Mouse (Mus musculus): ENCODE results near the gene Rnf114. TPM values are rescaled to one million over a fixed set of nuclear protein-coding genes. Genes with fewer than 3 reads are reported as not detected.

The Rnf114 gene
- polyA plus RNA-seq, 1 experiment, result 119 TPM

DNA sequence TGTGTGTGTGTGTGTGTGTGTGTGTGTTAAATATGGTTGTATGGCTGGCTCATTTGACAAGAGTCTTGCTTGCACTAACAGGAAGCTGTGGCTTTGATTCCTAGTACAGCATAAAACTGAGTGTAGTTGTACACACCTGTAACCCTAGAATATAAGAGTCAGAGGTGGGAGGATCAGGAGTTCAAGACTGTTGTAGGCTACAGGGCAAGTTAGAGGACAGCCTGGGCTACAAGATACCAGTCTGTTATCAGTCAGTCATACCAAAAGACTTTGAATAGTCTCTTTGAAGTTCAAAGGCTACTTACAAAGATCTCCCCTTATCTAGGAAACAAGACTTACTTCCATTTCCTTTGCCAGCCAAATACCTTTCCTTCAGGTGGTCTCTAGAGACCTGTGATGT, 41.4 kb downstream of the Rnf114 start:
- DNase-seq (ENCODE audit: low read depth, low spot score), result no peak

DNA sequence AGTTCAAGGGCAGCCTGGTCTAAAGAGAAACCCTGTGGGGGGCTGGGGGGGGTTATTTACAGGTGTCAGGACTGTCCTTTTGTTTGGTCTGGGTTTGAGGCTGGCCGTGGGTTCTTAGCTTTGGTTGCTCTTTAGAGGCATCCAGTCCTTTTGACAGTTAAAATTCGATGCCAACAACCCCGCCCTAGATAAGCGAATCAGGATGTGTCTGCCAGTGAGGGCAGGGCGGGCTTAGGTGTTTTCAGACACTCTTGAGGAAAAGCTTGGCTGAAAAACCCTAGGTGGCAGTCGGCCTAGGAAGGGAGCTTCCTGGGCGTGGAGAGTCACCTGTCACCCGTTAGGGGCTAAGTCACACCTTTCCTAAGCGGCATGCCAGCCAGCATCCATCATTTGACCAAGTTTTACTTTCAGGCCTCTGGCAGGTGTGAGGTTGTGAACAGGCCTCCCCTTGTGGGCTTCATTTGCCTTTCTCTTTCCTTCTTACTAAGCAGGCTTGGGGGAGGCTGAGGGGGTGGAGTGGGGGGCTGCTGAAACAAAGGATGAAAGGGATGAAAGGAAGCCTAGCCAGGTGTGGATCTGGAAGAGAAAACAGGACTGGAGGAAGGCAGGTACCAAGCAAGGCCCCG, 44.0 kb downstream of the Rnf114 start:
- peak; percentile 39 for DNase-seq (ENCODE audit: low read depth, low spot score)
- 31% methylated on average over 10 of the region's 10 CpGs for WGBS

DNA sequence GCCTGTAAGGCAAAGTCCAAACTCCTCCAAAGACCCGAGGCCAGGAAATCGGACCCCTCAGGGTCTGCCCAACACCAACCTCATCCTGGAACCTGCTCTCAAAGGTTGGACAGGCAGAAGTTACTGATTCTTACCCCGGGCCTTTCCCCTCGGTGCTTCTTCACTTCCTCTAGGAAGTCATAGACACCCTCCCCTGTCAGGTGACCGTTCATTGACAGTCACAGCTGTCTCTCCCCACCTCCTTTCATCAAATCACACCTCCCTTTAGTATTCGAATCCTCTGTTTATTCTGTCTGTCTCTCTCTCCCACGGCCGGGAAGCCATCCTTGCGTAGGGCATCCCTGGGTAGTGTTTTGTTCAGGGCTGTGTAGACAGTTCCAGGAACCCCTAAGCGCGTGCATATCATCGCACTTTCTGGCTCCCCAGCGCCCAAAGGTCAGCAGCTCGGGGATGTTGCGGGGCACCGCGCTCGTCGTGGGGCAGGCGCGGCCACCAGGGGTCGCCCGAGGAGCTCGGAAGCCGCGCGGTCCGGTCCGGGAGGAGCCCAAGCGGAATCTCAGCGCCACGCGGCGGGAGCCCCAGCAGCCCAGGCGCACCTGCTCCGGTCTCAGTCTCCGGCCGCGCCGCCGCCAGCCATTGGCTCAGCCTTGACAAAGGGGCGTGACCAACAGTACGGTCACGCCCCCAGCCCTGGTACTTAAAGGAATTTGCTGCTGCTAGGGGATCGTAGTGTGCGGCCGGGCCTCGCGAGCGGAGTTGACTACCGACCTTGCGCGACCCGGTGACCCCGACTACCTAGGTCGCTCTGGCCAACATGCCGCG, 45.2 kb downstream of the Rnf114 start, which contains the start of gene Snai1:
Snai1 (plus strand) TSS at position 720 of the 822 bp plus-strand sequence.
- DNase-seq (ENCODE audit: low read depth, low spot score), result peak; percentile 64
- WGBS, result under 1% methylated on average over 52 of the region's 58 CpGs

DNA sequence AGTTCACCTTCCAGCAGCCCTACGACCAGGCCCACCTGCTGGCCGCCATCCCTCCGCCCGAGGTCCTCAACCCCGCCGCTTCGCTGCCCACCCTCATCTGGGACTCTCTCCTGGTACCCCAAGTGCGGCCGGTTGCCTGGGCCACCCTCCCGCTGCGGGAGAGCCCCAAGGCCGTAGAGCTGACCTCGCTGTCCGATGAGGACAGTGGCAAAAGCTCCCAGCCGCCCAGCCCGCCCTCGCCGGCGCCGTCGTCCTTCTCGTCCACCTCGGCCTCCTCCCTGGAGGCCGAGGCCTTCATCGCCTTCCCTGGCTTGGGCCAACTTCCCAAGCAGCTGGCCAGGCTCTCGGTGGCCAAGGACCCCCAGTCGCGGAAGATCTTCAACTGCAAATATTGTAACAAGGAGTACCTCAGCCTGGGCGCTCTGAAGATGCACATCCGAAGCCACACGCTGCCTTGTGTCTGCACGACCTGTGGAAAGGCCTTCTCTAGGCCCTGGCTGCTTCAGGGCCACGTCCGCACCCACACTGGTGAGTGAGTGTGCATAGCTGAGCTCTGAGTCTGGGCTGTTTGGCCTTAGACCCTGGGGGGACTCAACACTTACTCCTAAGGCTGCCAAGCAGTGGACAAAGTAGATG, 46.3 kb downstream of the Rnf114 start:
- no peak for DNase-seq (ENCODE audit: low read depth, low spot score)
- WGBS, result 64% methylated on average over 34 of the region's 34 CpGs

DNA sequence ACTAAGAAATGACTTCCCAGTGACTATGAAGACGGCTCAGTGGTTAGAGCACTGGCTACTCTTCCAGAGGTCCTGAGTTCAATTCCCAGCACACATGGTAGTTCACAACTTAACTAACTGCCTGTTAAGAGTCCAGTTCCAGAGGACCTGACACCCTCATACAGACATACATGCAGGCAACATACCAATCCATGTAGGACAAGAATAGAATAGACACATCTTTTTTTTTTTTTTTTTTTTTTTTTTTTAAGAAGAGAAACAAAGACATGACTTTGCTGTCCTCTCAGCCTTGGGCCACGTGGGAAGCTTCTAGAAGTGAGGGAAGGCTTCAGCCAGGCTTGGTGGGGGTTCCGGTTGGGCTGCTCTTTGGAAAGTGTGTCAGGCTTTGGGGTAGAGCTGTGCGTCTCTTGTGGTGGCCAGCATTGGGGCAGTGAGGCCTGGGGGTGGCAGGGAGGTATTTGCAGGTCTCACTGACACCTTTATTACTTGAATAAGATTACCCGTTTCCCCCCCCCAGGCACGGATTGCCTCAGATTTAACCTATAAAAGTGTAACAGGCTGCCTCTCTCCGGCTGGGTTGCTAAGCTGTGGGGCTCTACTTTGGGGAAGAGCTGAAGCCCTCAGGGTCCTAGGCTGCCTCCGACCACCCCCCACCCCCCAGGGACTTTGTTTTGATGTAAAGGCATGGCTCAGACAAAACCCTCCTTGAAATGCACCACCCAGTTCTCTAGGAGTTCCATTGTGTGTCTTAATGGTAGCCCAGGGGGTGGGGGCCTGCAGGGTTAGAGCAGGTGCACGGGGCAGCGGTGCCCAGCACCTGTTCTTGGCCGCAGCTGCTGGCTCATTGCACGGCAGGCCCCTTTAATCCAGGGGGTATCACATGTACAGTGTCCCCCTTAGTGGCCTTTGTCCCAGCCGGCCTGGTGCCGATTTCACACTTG, 47.4 kb downstream of the Rnf114 start:
- no peak for DNase-seq (ENCODE audit: low read depth, low spot score)
- WGBS, result 60% methylated on average over 14 of the region's 14 CpGs

DNA sequence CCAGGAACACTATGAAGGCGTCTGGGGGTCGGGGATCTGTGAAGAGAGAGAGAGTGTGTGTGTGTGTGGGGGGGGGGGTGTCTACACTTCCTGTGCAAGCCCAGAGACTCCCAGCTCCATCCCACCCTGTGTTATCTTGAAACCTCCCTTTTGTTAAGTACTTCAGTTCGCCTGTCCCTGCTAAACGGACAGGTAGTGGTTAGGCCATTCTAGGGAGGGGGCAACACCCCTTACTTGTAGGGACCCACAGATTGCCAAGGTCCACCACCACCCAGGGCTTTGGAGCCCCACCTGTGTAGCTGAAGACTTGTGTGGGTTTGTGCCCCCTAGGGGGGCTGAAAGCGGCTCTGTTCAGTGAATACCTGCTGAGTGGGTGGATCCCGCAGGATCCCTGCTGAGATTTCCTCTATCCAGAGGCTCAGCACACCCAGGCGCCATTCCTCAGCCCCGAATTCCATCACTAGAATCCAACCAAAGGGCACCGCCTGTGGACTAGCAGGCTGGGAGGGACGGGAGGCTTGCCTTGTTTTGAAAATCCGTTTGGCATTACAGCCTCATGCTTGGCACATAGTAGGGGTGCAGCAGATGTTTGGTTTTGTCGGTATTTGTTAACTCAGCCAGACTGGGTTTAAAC, 48.1 kb downstream of the Rnf114 start:
- DNase-seq (ENCODE audit: low read depth, low spot score), result no peak
- 64% methylated on average over 12 of the region's 12 CpGs for WGBS

DNA sequence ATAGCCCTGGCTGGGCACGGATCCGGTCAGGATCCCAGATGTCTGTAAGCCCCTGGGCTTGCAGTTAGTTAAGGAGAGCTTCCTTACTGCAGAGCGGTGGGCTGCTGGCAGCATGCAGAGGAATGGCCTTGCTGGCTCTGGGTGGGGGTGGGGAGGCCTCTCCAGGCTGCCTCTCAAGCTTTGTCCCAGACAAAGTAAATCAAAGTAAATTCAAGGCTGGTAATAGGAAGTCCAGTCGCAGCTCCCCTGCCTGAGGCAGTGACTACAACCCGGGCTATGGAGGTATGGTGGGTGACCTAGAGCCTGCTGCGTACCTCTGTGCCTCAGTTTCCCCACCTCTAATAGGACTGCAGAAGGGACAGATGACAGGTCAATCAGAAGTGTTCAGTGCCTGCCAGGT, 48.9 kb downstream of the Rnf114 start:
- no peak for DNase-seq (ENCODE audit: low read depth, low spot score)
- 60% methylated on average over 6 of the region's 6 CpGs for WGBS

DNA sequence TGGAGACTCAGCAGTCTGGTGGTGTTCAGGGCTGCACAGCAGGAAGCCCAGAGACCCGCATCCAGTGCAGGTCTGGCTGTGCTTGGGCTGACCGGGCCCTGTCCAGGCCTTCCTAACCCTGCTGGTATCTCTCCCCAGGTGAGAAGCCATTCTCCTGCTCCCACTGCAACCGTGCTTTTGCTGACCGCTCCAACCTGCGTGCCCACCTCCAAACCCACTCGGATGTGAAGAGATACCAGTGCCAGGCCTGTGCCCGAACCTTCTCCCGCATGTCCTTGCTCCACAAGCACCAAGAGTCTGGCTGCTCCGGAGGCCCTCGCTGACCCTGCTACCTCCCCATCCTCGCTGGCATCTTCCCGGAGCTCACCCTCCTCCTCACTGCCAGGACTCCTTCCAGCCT, 49.3 kb downstream of the Rnf114 start:
- WGBS, result 88% methylated on average over 12 of the region's 12 CpGs
- no peak for DNase-seq (ENCODE audit: low read depth, low spot score)

DNA sequence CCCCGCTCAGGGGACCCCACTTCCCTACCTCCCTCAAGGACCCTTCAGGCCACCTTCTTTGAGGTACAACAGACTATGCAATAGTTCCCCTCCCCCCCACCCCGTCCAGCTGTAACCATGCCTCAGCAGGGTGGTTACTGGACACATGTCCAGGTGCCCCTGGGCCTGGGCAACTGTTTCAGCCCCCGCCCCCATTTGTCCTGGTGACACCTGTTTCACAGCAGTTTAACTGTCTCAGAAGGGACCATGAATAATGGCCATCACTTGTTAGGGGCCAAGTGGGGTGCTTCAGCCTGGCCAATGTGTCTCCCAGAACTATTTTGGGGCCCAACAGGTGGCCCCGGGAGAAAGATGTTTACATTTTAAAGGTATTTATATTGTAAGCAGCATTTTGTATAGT, 49.9 kb downstream of the Rnf114 start:
- WGBS, result 73% methylated on average over 4 of the region's 4 CpGs
- DNase-seq (ENCODE audit: low read depth, low spot score), result no peak

DNA sequence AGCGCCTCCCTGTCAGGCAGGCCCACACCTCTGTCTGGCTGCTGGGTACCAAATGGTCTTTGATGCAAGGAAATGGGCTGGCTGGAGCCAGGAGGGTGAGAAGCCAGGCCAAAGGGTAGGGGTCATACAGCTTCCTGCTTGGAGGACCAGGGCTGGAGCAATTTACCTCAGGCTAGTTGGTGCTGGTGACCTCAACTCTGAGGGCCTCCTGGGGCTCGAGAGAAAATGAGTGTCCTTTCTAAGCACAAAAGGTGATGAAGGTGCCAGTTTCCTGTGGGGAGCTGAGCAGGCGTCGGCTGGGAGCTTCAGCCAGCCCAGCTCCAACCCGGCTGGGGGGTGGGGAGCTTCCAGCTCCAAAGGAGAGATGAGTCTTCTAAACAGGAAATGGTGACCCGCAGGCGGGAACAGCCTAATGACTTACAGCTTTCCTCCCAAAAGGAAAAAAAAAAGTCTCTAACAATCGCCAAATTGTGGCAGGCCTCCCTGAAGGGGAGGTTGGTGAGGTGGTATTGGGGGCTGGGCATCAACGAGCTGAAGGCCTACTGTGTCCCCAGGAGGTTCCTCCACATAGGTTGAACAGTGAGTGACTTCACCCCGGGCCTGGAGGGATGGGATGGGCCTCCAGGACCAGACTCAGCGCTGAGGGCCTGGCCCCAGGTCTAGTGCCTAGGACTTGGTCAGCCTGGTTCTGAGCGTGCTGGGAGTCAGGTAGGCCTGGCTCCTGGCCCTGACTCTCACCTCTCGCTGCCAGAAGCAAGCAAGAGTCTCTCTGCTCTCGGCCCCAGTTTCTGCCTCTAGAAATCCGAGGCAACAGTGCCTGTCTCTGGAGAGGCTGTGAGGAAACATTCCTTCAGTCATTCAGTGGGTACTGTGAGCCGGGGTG, 50.9 kb downstream of the Rnf114 start:
- 41% methylated on average over 16 of the region's 16 CpGs for WGBS
- no peak for DNase-seq (ENCODE audit: low read depth, low spot score)

DNA sequence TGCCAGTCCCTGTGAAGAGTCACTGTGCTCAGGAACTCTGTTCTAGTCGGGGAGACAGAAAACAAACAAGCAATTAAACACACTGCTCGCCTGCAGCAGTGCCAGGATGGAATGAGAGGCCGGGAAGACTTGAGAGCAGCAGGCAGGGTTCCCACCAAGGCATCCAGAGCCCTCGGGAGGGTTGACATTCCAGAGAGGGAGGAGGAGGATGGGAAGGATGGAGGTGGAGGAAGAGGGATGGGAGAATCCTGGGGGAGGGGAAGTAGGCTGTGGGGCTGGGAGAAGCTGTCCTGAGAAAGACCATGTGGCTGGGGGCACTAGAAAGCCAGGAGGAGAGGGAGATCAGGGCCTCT, 51.5 kb downstream of the Rnf114 start:
- 8% methylated on average over 4 of the region's 4 CpGs for WGBS
- no peak for DNase-seq (ENCODE audit: low read depth, low spot score)

DNA sequence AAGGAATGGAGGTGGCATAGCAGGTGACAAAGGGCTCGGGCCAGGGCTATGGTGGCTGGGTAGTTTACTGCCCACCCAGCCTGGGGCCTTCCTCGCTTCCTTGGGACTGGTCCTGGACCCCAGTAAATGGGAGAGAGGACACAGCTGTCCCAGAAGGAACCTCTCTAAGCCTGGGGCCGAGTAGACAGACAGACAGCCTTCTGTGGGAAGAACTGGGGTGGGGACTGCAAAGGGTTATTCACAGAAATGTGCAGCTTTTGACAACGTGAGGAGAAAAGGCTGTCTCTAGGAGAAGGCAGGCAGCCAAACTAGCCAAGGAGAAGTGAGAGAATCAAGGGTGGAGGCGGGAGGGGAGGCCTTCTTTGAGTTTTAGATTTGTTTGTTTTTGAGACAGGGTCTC, 52.0 kb downstream of the Rnf114 start:
- whole genome bisulfite sequencing, result 71% methylated on average over 5 of the region's 5 CpGs
- no peak for DNase-seq (ENCODE audit: low read depth, low spot score)

DNA sequence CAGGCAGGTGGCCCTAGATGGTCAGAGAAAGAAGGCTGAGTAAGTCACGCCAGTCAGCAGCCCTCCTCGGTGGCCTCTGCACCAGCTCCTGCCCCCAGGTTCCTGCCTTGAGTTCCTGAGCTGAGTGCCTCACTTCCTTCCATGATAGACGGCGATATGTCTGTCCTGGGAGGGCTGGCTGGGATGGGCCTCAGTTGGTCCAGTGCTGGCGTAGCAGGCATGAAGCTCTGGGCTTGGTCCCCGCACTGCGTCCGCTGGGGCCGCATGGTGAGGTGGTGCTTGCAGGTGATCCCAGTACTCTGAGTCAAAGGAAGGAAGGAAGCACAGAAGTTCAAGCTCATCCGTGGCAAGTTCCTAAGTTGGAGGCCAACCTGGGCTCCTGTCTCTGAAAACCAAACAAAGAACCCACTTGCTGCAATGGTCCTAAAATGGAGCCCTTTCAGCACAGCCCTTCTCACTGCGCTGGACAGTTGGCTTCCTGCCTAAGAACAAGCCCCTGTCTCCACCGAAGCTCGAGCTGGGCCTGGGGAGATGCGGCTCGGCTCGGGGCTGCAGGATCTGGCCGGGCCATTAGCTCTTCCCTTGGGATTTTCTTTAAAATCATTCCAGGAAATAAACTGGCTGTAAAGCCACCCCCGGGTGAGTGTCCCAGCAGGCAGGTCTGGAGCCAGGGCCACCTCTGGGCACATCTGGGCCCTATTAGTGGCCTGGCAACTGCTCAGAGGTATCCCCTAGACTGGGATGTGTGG, 54.2 kb downstream of the Rnf114 start:
- no peak for DNase-seq (ENCODE audit: low read depth, low spot score)
- 72% methylated on average over 18 of the region's 18 CpGs for WGBS

DNA sequence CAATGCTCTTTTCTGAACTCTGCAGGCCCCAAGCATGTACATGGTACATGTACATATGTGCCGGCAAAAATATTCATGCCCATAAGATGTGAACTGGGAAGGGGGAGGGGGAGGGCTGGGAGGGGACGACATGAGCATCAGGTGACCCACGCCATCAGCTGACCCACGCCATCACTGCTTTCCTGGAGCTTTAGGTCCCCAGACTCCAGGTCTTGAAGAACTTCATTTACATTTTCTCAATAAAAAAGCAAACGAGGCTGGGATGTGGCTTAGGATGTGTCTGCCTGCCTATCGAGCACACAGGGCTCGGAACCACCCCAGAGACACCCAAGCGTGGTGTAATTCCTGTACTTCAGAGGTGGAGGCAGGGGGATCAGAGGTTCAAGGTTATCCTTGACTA, 55.0 kb downstream of the Rnf114 start:
- 88% methylated on average over 8 of the region's 8 CpGs for WGBS

DNA sequence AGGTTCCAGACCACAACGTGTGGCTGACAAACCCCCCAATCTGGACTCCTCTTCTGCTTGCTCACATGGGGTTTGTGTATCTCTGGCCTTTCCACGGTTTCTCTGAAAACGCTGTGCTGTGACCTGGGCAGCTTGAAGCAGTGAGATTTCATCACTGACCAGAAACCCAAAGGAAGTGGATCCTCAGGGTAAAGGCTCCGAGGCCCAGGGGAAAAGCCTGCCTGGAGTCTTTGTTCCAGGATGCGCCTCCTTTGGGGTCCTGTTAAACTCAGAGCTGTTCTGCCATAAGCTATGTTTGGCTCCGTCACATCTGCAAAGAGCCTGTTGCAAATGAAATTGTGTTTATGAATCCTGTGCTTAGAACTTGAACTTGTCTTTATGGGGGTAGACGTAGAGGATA, 56.5 kb downstream of the Rnf114 start:
- DNase-seq (ENCODE audit: low read depth, low spot score), result no peak
- 83% methylated on average over 7 of the region's 7 CpGs for WGBS

More for the DNA sequence above, 55.0 kb downstream of the Rnf114 start:
- no peak for DNase-seq (ENCODE audit: low read depth, low spot score)

DNA sequence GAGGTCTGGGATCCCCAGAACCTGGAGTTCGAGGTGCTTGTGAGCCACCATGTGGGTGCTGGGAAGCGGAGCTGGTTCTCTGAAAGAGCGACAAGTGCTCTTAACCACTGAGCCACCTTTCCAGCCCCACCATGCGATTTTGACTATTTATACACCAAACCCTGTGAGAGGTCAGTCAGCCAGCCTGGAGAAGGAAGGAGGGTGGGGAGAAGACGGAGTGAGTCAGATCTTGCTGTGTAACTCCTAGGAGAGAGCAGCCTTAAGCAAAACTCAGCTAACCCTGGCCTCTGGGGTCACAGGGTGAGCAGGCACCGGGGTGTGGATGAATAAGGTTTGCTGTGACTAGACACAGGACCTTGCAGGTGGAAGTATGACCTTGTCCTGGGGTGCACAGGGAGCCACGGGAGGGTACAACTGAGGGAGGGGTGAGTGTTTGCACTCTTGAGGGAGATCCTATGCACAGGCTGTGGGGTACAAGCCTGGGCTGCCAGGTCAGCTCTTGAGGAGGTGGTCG, 58.0 kb downstream of the Rnf114 start:
- 66% methylated on average over 8 of the region's 8 CpGs for WGBS
- no peak for DNase-seq (ENCODE audit: low read depth, low spot score)

DNA sequence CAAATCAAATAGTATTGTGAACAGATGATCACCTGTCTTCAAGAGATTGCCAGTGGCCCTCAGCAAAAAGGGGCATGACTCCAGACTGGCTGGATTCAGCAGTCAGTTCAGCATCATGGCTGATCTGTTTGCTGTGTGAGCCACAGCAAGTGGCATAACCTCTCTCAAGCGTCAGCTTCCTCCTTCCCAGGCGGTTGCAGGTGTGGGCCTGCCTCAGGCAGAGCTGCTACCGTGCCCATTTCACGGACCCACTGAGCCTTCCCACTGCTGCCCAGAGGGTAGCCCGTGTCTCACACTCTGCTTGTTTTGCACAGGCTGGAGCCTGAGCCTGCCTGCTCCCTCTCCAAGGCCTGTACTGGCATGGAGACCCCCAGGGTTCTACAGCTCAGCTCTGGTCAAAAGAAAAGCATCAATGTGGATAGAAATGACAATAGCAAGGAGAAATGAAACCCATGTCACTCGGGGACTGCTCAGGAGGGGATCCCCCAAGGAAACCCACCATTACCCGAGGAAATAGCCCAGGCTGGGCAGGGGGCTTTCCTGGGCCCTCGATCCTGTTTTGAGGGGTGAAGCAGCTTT, 59.0 kb downstream of the Rnf114 start:
- DNase-seq (ENCODE audit: low read depth, low spot score), result no peak
- WGBS, result 74% methylated on average over 8 of the region's 8 CpGs

Measured in large intestine, adult 2 months (tissue).